Mouse (Mus musculus): Measurements from ENCODE around the gene Cers6. TPM values are rescaled to one million over a fixed set of nuclear protein-coding genes. Genes with fewer than 3 reads are reported as not detected.

Gene Cers6
- 11.0 and 18.9 TPM in 2 replicates for polyA plus RNA-seq (2012; rRNA removed)

DNA sequence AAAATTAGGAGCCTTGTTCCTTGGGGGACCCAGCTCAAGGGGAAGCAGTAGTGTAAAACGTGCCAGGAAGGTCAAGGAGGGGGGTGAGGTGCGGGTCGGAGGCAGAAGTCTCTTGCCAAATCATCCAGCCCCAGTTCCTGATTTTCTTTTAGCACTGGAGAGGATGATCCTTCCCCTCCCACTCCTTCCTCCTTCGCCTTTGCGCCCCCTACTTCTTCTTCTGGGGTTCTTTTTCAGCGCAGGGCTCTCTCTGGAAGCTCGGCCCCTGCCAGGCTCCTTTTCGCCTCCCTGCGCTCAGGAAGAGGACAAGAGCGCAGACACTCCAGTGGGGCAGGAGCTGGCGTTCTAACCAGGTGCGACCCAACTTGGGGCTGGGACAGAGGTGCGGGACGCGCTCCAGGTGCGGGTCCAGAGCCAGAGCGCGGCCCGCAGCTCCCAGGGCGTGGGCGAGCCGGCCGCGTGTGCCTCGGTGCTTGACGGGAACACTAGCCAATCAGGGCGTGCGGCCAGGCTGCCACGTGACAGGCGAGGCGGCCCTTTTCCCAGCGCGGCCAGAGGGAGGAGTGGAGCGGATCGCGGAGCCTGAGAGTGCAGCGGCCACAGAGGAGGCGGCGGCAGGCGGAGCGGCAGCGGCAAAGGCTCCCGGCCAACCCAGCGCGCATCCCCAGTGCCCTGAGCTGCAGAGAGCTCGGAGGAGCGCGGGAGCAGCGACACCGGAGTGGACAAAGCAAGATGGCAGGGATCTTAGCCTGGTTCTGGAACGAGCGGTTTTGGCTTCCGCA, at the start of gene Cers6:
TSS of gene Cers6 (plus strand) at position 538 of the 782 bp plus-strand sequence.

GRCm38 (mm10) chr2:69135661-69136576, 274.7 kb downstream of the Cers6 start, which contains the start of gene Nostrin:
TSS of gene Nostrin (plus strand) at chr2:69135800.

Other genes starting within 250 kb of the Cers6 start
- not detected in 2 replicates for gene 4932414N04Rik, start 205.0 kb upstream of the Cers6 start, polyA plus RNA-seq (2012; rRNA removed)

Measured in central nervous system, embryonic 11.5 days (tissue).